Mouse (Mus musculus) G1E (cell line): ENCODE measurements at regions not wholly inside any gene's neighbourhood (a gene's known extent, or its start where the extent isn't known, plus 50 kb on each side); places are given as distances from the start of the nearest gene placed in this dataset.

Experiments used
- CTCF ChIP-seq: IDR thresholded peaks from 2 replicates; pipeline ENCODE4 v1.5.1; 2012; ENCODE audit warnings: low read depth, low read length, inconsistent platforms, mixed read lengths
- TAL1 ChIP-seq: conservative IDR thresholded peaks from 2 replicates; pipeline ENCODE4 v1.6.1; 2012; ENCODE audit warnings: low read depth, low read length, inconsistent platforms, mixed read lengths

DNA sequence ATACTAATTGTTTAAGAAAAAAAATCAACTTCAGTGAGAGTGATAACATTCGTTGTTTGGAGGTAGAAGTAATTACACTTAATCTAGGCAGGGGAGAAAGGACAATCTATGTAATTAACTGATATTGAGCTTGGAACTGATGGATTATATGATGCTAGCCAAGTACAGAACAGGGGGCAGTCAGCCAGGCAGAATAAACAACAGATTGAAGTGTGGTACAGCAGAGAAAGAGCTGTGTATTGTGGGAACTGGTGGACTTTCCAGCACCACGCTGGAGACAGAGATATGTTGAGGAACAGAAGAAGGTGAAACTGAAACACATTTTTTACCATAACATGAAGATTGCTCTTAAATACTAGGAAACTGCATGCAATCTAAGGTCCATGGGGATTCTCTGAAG lies 473.3 kb downstream of the Trim52 start:
- TF ChIP-seq CTCF: no peak
- no peak for TF ChIP-seq TAL1
